Mouse (Mus musculus): ENCODE measurements around the gene Ptprn2. TPM values are rescaled to one million over a fixed set of nuclear protein-coding genes. Genes with fewer than 3 reads are reported as not detected.
A peak's percentile ranks its signal among the peaks of the same experiment; 100 is the strongest.

Ptprn2 gene
- total RNA-seq, 2 experiments from 2014 or later, result 0.14 to 0.20 TPM

DNA sequence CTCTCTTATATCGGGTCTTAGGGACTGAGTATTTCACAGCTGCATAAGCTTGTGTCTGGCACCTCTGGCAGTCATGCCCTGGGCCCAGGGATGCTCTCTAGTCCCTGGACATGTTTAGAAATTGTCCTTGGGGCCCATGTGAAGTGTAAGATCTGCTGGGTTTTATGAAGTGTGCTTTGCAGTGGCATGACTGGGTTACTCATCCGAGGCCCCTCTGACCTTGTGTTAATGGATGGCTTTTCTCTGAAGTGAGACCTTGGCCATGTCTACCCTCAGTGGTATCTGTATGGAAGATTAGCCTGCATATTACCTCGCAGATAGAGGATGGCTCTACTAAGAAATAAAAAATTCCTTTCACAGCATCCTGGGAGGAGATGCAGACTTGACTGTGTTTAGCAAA, 464.2 kb downstream of the Ptprn2 start:
- intact Hi-C loops (cut with DNase I), result no loop called here
- DNase-seq, result no peak

DNA sequence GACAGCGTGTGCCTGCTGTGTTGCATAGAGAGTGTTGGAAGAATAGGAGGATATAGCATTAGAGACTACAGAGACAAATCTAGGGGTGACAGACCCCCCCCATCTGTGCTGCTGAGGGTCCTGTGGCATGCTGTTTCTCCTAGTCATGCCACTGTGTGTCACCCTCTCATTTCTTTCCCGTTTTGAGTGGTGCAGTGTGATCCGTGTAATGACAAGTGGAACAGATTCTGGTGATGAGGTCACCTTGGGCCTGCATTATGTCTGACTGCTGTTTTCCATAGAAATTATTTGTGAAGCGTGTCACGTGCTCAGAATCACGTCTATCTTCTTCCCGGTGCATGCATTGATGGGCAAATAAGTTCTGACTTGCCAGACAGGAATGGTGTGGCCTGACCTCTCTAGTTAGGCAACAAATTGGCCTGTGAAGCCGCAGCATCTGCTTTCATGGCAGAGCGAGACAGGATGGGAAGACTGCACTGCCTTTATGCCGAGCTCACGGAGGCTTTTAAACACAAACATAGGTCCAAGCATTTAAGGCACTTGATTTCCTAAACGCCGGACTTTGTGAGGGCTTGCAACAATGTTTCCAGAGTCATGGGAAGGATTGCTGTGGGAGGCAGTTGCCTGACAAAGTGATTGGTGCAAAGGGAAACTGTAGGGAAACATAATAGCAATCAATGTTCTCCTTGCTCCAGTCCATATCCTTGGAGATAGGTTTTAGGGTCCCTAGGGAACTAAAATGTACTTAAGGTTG, 467.1 kb downstream of the Ptprn2 start:
- intact Hi-C loops (cut with DNase I), result no loop called here
- no peak for DNase-seq

DNA sequence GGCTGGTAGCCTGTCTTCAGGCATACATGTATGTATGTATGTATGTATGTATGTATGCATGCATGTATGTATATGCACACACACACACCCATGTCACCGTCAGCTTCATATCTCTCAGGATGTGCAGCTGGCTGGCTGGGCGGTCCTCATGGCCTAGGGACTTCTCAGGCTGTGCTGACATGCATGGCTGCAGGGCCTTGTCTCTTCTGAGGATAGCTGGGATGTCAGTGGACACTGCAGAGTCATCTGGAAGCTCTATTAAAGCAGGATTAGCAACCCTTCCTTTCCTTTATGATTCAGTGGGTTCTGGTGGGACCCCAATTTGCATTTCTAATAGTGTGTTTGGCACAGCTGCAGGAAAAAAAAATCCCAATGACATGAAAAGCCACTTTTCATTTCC, 473.6 kb downstream of the Ptprn2 start:
- intact Hi-C loops (cut with DNase I), result no loop called here
- DNase-seq, result no peak

DNA sequence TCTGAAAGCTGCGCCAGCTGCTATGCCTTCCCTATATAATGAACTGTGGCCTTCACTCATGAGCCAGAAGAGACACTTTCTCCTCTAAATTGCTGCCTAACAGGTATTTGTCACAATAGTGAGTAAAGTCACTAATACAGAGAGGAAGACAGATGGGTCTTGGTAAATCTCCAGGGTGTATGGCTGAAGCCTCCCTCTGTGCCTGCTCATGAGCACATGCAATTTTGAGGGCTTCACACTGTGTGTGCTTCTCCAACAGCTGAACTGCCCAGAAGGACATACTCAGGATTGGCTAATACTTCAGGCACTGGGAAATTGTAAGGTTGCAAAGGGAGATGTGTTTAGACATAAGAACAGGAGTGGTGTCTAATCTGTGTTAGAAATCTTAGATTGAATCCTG, 478.4 kb downstream of the Ptprn2 start:
- DNase-seq, result no peak
- intact Hi-C loops (cut with DNase I), result no loop called here

DNA sequence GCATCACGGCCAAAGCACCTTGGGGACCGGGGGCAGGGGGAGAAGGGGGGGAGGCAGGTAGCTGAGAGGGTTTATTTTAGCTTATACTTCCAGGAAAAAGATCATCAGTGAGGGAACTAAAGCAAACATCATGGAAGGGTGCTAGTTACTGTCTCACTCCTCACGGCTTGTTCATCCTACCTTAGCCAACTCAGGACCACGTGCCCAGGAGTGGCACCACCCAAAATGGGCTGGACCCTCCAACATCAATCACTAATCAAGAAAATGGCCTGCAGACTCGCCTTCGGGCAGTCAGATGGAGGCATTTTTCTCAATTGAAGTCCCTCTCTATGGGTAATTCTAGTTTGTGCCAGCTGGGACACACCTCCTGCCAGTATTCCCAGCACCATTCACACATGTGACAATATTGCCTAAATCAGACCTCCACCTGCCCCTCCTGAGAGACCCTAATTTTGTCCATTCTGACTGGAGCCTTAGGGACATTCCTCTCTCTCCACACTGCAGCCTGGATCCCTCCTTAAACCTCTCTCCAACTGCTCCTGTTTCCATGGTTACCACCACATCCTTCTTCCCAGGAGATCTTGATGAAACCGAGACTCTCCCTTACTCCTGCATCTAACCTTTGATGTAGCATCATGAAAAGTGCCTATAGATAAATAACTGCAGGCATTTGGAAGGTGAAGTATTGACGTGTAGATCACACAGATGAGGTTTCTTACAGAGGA, 482.9 kb downstream of the Ptprn2 start:
- intact Hi-C loops (cut with DNase I), result no loop called here
- DNase-seq, result no peak

DNA sequence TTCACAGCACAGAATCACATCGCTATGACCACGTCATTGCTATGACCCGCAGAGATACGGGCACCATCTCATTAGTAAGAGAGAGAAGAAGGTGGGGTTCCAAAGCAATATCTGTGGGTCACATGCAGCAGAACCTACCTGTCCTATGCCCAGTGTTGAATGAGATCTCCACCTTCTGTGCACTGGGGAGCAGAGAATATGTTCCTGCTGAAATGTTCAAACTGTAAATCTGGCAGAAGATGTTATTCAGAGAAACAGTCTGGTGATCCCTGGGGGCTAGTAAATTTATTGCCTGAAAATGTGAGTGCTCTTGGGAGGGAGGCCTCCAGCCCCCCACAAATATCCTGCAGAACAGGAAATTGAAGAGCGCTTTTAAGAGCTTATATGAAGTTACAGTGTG, 490.0 kb downstream of the Ptprn2 start:
- intact Hi-C loops (cut with DNase I), result no loop called here
- no peak for DNase-seq

DNA sequence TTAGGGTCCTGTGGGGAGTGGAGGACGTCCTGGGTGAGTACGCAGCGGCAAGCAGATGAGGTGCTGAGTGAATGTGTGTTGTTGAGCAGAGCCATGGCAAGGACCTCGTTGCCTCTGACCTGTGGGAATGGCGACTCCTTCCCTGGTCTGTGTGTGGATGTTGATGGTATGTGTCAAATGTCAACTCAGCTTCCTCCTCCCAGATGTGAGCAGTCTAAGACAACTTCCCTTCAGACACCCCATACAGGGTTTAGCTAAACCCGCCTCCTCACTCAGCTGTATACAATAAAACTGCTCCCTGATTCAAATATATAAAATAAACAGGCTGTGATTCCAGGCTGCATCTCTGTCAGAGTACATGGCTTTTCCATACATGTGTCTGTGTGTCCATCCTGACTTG, 491.5 kb downstream of the Ptprn2 start:
- no peak for DNase-seq
- intact Hi-C loops (cut with DNase I), result no loop called here

DNA sequence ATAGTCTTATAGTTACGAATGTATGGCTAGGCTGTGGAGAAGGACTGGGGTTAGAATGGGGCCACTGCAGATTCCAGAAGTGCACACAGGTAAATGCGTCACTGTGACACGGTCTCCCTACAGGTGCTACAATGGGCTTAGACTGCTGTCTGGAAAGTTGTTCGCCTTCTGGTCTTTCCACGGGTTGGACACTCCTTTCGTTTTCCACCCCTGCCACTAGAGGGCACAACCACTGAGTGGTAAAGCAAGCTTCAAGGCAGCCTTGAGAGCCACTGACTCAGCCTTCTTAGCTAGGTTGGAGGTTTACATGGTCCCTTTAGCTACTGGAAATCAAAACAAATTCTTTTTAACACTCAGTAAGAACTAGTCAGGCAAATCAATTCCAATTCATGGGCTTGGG, 492.7 kb downstream of the Ptprn2 start:
- intact Hi-C loops (cut with DNase I), result no loop called here
- DNase-seq, result no peak

DNA sequence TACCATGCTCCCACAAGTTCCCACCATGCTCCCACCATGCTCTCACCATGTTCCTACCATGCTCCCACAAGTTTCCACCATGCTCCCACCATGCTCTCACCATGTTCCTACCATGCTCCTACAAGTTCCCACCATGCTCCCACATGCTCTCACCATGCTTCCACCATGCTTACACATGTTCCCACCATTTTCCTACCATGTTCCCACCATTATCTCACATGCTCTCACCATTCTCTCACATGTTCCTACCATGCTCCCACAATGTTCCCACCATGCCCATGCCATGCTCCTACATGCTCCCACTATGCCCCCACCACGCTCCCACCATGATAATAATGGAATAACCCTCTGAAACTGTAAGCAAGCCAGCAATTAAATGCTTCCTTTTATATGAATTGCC, 495.8 kb downstream of the Ptprn2 start:
- intact Hi-C loops (cut with DNase I), result no loop called here
- DNase-seq, result no peak

DNA sequence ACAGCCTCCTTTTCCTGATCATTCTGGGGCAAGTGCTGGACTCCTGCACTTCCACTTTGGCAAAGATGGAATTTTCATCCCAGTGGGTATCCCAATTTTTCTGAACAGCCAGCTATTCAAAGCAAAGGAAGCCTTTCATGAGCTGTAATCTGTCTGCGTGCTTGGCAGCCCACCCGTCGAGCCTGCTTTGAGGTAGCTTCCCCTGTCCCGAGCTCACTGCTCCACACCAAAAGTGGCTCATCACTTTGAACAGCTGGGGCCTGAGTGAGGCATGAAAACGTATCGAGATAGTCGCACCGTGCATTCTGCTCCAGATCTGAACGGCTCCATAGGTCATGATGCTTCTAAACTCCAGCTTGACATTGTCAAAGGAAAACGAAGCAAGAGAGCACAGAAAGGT, 503.6 kb downstream of the Ptprn2 start:
- intact Hi-C loops (cut with DNase I), result no loop called here
- DNase-seq, result no peak

DNA sequence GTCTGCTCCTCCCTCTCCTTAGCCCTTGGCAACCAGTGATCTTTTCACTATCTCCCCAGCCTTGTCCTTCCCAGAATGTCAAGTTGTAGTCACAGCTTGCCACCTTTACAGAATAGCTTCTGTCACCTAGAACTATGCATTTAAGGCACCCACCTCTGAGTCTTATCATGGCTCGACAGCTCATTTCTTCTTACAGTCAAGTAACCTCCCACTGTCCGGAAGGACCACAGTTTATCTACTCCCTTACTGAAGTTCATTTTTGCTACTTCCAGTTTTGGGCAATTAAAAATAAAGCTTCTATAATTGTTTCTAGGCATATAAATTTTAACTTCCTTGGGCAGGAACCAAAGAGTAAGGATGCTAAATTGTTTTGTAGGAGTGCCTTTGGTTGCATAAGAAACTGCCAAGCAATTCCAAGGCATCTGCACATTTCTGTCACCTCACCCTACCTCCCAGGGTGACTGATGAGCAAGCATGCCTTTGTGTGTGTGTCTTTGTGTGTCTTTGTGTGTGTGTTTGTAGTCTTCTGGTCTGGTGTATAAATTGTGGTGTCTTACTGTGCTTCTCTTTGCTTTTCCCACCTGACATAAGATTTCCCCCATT, 516.1 kb downstream of the Ptprn2 start:
- intact Hi-C loops (cut with DNase I), result no loop called here
- DNase-seq, result no peak

DNA sequence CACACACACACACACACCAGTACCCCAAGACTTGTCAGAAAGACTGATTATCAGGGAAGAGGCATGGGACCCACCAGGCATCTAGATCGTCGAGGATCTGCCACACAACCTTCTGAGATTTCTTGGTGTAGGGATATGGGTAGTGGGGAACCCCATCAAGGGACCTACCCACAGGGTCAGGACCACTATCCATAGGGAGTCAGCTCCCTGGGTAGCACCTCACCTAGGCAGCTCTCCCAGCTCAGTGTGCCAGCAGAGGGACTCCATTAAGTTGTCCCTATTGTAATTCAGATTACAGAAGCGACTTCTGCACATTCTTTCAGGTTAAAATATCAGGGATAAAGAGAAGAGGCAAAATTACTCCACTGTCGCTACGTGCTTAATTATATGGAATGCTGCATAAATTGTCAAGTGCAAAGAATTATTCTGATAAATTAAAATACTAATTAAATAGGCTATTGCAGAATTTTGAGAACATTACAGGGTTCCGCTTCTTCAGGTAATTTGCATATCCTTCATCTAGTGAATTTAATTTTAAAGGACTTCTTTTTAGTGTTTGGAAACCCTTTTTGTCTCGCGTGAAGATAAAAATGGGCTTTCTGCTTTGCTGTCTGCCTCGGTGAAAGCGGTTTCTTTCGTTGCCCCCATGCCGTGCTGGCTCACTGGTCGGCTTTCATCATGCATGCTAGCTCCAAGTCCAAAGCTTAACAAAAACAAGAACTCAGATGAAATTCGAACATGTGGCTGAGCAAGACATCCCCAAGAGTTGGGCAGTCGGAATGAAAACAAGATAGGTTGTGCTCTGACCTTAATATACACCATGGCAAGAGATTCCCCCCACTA, 531.5 kb downstream of the Ptprn2 start:
- DNase-seq, result no peak
- intact Hi-C loops (cut with DNase I), result no loop called here

DNA sequence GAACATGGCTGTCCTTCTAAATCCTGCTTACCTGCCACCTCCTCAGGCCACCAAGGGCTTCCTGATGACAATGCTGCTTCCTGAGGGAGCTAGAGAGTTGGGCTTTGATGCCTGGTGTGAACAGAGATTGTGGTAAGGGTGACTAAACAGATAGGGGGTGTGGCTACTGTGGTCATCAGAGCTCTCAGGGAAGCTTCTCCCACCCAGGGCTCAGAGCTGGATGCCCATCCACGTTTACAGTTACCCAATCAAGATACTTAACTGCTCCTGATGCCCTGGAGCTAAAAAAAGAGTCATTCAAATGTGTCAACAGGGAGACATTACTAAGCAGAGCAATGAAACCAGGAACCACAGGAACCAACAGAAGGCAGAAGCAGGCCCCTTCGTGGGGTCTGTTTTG, 532.4 kb downstream of the Ptprn2 start:
- intact Hi-C loops (cut with DNase I), result no loop called here
- DNase-seq, result no peak

DNA sequence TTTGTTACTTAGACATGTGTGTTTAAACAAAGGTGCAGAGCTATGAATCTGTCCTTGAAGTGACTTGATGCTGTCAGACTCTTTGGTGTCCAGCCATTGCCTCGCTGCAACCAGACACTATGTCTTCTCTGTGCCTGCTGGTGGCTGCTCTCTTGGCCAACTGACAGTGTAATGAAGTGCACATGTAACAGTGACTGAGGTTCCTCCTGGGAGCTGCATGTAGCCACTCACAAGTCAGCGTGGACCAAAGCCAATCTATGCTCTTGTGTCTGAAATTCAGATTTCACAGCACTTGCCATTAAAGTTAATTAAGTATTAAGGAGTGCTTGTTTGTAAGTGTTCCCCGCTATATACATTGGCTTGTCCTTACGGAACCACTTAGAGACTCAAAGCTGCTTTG, 537.7 kb downstream of the Ptprn2 start:
- intact Hi-C loops (cut with DNase I), result loop anchor here (10.0 kb wide), 1 partner anchor 378 kb away; no protein-coding TSS in a partner anchor
- DNase-seq, result no peak

DNA sequence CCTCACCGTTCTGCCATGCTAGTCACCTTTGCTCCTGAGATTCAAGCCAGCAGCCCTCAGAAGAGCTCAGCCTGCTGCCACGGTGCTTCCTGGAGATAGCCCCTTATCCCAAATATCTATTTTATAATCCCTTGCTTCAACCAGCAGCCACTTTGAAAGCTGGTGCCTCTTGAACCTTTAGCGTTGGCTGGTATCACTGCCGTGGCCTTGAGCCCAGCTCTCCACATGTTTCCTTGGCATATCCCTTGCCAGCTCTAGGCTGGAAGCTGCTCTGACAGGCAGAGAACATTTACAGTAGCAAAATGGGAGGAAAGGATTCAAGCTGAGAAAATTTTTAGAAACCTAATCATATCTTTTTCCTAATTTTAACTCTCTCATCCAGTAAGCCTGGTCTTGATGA, 539.4 kb downstream of the Ptprn2 start:
- intact Hi-C loops (cut with DNase I), result loop anchor here (10.0 kb wide), 1 partner anchor 380 kb away; no protein-coding TSS in a partner anchor

DNA sequence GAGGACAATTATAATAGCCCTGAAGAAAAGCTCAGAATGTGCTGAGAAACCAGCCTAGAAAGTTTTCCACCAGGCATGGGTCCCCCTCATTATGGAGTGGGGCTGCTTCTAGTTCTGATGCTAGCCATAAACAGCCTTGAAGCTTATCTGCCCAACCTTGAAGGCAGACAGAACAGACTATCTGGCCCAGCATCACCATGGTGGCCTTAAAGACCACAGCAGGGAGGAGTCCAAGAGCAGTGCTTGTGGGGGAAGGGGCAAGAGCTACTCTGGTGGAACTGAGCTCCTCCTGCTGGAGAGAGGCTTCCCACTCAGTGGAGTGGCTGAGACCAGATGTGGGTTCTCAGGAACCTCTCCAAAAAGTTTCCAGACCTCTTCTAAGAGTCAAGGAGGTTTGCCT, 540.2 kb downstream of the Ptprn2 start:
- DNase-seq, result no peak

More for the DNA sequence above, 539.4 kb downstream of the Ptprn2 start:
- peak; percentile 54 to 64 for DNase-seq

DNA sequence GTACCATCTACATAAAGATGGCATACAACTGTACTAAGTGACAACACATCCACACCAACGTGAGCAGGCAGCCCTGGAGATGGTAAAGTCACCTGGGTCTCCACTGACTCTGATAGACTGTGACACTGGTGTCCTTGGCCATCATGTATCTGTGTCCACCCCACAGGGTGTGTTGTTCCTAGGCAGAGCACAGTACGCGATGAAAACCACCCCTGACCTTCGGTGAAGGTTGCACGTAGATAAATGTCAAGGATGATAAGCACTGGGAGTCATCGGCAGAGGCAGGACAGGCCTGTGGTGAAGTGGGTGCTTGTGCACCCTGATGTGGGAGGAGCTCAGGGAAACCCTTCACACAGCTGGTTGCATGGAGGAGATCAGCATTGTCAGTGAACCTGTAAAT, 541.8 kb downstream of the Ptprn2 start:
- no peak for DNase-seq
- intact Hi-C loops (cut with DNase I), result loop anchor here (10.0 kb wide), 1 partner anchor 383 kb away; no protein-coding TSS in a partner anchor

More for the DNA sequence above, 540.2 kb downstream of the Ptprn2 start:
- intact Hi-C loops (cut with DNase I), result loop anchor here (10.0 kb wide), 1 partner anchor 381 kb away; no protein-coding TSS in a partner anchor

DNA sequence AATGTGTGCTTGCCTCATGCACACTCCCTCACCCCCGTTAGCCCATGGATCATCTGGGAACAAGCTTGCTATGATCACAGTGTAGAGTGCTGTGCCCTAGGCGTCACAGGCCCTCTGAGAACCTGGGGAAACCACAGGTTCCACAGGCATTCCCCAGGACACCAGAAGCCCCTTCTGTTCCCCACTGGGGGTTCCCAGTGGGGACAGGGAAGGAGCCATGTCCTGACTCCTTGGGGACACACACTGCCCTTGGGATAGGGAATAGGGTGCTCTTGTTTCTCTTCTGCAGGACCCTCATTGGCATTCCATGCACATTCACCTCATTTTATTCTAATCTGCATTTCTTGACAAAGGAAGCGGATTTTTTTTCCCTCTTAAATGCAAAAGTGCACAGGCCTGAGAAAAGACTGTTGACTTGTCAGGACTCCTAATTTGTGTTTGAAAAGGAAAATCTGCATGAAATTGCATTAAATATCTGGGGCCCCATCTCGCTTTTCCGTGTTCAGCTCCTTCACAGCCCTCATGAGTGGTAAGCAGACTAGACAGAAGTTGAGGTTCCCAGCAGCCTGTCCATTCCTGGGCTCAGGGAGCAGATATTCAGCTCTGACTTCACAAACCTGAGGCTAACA, 542.9 kb downstream of the Ptprn2 start:
- intact Hi-C loops (cut with DNase I), result loop anchor here (10.0 kb wide), 1 partner anchor 384 kb away; no protein-coding TSS in a partner anchor
- no peak for DNase-seq

DNA sequence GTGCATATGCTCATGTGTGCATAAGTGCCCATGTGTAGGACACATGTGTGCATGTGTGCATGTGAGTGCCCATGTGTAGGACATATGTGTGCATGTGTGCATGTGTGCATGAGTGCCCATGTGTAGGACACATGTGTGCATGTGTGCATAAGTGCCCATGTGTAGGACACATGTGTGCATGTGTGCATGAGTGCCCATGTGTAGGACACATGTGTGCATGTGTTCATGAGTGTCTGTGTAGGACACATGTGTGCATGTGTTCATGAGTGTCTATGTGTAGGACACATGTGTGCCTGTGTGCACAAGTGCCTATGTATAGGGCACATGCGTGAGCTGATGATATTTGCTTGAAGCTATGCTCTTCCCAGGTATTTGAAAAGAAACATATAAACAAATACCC, 547.7 kb downstream of the Ptprn2 start:
- no peak for DNase-seq
- intact Hi-C loops (cut with DNase I), result no loop called here

DNA sequence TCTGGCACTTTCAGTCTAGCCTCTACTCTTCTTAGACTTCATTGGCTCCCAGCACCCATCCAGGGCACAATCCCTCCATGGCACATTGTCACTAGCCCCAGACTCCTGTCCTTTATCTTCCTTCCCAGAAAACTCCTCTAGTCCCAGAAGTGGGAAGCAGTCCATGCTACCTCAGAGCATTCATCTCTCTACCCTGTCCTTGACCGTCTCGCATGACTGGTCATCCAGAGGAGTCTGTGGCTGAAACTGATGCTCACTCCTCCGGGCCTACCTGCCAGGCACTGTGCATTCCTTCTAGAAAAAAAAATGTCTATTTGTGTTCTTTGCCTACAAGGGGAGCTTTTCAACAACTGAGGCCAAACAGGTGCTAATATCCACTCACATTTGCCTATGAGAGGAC, 549.0 kb downstream of the Ptprn2 start:
- no peak for DNase-seq
- intact Hi-C loops (cut with DNase I), result loop anchor here (2.0 kb wide), 1 partner anchor 318 kb away; no protein-coding TSS in a partner anchor

All from heart, postnatal 10 days (tissue).